Mouse (Mus musculus) ovary, adult 18-20 months (tissue): ENCODE results near the gene Sik3.
A peak's percentile ranks its signal among the peaks of the same experiment; 100 is the strongest.

Experiments used
- DNase-seq: peaks from one replicate; pipeline ENCODE4 v3.0.0; 2022; ENCODE audit warnings: low spot score, mixed read lengths

Sik3 gene

GRCm38 (mm10) chr9:46012091-46013008, at the start of gene Sik3, which contains the start of gene Pafah1b2:
Gene Sik3, plus strand, starts transcription at chr9:46012820.
Gene Pafah1b2, minus strand, starts transcription at chr9:46012690.
- DNase-seq: peak; percentile 94

- DNase-seq: no peak
These were observed 49.0 kb upstream of the Sik3 start for GRCm38 (mm10) chr9:45963577-45963976.

- DNase-seq: no peak
These were observed 35.7 kb upstream of the Sik3 start for GRCm38 (mm10) chr9:45976884-45977283.

- DNase-seq: no peak
These were observed 32.8 kb upstream of the Sik3 start for GRCm38 (mm10) chr9:45979778-45980177.

- DNase-seq: no peak
These were observed 32.0 kb upstream of the Sik3 start for GRCm38 (mm10) chr9:45980611-45981010.

- no peak for DNase-seq
These were observed 31.3 kb upstream of the Sik3 start for GRCm38 (mm10) chr9:45981331-45981730.

GRCm38 (mm10) chr9:45983676-45984408, 28.8 kb upstream of the Sik3 start:
- no peak for DNase-seq

- peak; percentile 83 for DNase-seq
These were observed 28.0 kb upstream of the Sik3 start for GRCm38 (mm10) chr9:45984409-45985228.

- DNase-seq: peak; percentile 31
These were observed 27.4 kb upstream of the Sik3 start for GRCm38 (mm10) chr9:45985229-45985567.

- DNase-seq: no peak
These were observed 13.6 kb upstream of the Sik3 start for GRCm38 (mm10) chr9:45999009-45999408.

GRCm38 (mm10) chr9:46003729-46004128, 8.9 kb upstream of the Sik3 start:
- no peak for DNase-seq

- no peak for DNase-seq
These were observed 8.1 kb upstream of the Sik3 start for GRCm38 (mm10) chr9:46004529-46004928.

GRCm38 (mm10) chr9:46006224-46006623, 6.4 kb upstream of the Sik3 start:
- DNase-seq: no peak

GRCm38 (mm10) chr9:46008931-46009668, 3.5 kb upstream of the Sik3 start:
- DNase-seq: no peak

GRCm38 (mm10) chr9:46009669-46009983, 3.0 kb upstream of the Sik3 start:
- DNase-seq: no peak

GRCm38 (mm10) chr9:46011094-46011970, 1.3 kb upstream of the Sik3 start:
- DNase-seq: no peak

- DNase-seq: peak; percentile 31
These were observed 478 bp downstream of the Sik3 start for GRCm38 (mm10) chr9:46013009-46013586.

GRCm38 (mm10) chr9:46013616-46014015, 996 bp downstream of the Sik3 start:
- DNase-seq: no peak

- no peak for DNase-seq
These were observed 1.6 kb downstream of the Sik3 start for GRCm38 (mm10) chr9:46014251-46014681.

- DNase-seq: peak; percentile 59
These were observed 2.5 kb downstream of the Sik3 start for GRCm38 (mm10) chr9:46015081-46015551.
